Mouse (Mus musculus): ENCODE results near the gene Ntsr1. TPM values are rescaled to one million over a fixed set of nuclear protein-coding genes. Genes with fewer than 3 reads are reported as not detected.

The Ntsr1 gene
- polyA plus RNA-seq, 1 experiment = not detected

DNA sequence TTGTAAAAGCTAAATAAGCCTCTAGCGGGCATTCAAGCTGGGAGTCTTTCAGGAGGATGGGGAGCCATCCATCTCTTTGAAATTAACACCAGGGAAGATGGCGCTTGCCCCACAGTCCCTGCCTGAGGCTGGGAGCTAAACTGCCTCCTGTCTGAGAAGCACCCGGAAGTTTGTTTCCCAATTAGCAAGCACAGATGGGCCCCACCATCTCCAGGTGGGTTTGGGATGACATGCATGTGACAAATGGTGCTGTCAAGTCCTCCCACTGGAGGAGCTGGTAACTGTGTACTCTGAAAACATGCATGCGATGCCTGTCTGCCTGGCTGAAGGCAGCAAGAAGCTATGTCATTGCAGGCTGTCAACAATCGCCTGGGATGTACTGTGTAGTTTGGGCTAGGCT is 64.1 kb downstream of the Ntsr1 start:
- WGBS = 61% methylated on average over 5 of the region's 5 CpGs
- TF ChIP-seq POLR2A (IDR thresholded peaks at IDR 0.05; ENCODE audit: insufficient read depth, low read depth, low read length) = no peak
- TF ChIP-seq CTCF (IDR thresholded peaks at IDR 0.05; ENCODE audit: insufficient read depth, low read depth, low read length) = no peak
- Histone ChIP-seq H3K4me1 (ENCODE audit: control insufficient read depth, insufficient read depth, low read length) (no peaks in the 10 kb centered on the region), H3K4me3 (ENCODE audit: insufficient read depth, low read depth, low read length) (no peak overlapping the region), H3K27ac (ENCODE audit: insufficient read depth, low read depth, low read length) (no peak overlapping the region)

DNA sequence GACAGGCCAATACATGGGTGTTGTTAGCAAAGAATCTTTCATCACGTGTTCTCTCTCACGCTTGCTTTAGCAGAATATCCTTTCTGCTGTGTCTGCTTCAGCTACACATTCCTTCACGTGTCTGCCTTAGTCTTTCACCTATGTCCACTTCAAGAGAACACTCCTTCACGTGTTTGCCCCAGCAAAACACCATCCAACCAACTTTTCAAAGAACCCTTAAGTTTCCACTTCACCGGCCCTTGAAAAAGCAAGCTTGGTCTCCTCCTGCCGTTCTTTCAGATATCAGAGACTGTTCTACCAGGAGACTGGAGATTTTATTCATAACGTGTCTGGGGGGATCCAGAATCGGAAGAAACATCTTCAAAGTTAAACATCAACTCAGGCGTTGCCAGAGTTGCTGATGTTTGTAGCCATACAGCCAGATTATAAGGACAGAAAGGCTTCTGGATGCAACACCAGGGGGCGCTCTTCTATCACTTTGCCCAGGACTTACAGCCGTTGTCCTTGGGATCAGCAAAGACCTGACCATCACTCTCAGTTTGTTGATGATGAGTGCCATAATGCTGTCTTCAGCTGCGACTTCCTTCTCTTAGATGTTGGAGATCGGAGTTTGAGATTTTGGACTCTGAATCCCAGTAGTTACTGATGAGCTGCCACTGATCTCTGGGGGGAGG is 66.6 kb downstream of the Ntsr1 start:
- Histone ChIP-seq H3K27ac (ENCODE audit: insufficient read depth, low read depth, low read length) (no peak overlapping the region), H3K4me3 (ENCODE audit: insufficient read depth, low read depth, low read length) (no peak overlapping the region), H3K4me1 (ENCODE audit: control insufficient read depth, insufficient read depth, low read length) (no peaks in the 10 kb centered on the region)
- WGBS = 38% methylated on average over 13 of the region's 13 CpGs
- TF ChIP-seq POLR2A (IDR thresholded peaks at IDR 0.05; ENCODE audit: insufficient read depth, low read depth, low read length) (no peak), CTCF (IDR thresholded peaks at IDR 0.05; ENCODE audit: insufficient read depth, low read depth, low read length) (peak; percentile 35; the same call in 1 of the 2 replicates)

DNA sequence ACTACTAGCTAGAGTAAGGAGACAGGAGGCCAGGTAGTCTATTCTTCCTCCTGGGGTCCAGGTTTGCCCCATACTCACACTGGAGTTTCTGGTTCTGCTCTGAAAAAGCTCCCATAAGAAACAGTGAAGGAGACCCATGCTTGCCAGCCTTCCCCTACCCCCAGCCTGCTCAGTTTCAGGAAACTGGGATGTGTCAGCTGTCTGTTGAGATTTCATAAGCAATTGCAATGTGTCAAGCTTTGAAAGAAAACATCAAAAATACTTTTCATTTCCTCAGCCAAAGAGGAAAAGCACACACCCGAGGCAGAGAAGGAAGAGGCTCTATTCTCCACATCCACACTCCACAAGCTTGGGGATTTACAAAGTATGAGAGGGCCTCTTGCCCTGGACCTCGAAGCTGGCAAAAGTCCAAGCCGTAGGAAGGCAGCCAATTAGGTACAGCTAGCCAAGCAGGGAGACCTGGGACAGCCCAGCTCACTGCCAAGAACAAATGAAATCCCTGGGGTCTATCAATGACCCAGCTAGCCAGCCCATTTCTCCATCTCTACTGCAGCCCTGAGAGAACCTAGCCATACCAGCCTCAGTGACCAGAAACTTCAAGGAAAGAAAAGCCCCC is 69.4 kb downstream of the Ntsr1 start:
- Histone ChIP-seq H3K27ac (ENCODE audit: insufficient read depth, low read depth, low read length) (no peak overlapping the region), H3K4me1 (ENCODE audit: control insufficient read depth, insufficient read depth, low read length) (no peaks in the 10 kb centered on the region), H3K4me3 (ENCODE audit: insufficient read depth, low read depth, low read length) (no peak overlapping the region)
- TF ChIP-seq POLR2A (IDR thresholded peaks at IDR 0.05; ENCODE audit: insufficient read depth, low read depth, low read length) (no peak), CTCF (IDR thresholded peaks at IDR 0.05; ENCODE audit: insufficient read depth, low read depth, low read length) (no peak)
- 23% methylated on average over 3 of the region's 3 CpGs for WGBS

DNA sequence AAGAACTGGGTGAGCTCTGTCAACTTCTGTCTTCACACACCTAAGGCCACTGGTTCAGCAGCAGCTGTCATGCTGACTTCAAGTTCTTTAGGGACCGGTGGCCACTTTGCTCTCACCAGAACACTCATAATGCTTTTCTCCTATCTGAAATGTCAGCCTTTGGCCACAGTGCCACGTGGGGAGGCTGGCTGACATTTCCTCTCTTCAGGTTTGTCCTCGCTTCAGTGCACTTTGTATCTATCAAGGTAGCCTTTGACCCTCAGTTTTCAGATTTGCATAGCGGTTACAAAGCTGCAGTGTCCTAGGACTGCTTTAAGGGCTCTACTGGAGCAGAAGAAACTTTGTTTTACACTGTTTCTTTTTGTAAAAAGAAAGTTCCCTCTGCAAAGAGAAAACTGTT is 76.7 kb downstream of the Ntsr1 start:
- H3K4me1 ChIP-seq (ENCODE audit: control insufficient read depth, insufficient read depth, low read length) = no peaks in the 10 kb centered on the region
- TF ChIP-seq POLR2A (IDR thresholded peaks at IDR 0.05; ENCODE audit: insufficient read depth, low read depth, low read length) = no peak
- no peak for TF ChIP-seq CTCF (IDR thresholded peaks at IDR 0.05; ENCODE audit: insufficient read depth, low read depth, low read length)
- H3K4me3 ChIP-seq (ENCODE audit: insufficient read depth, low read depth, low read length) = no peak overlapping the region
- WGBS = 55% methylated on average over 4 of the region's 4 CpGs
- H3K27ac ChIP-seq (ENCODE audit: insufficient read depth, low read depth, low read length) = no peak overlapping the region

DNA sequence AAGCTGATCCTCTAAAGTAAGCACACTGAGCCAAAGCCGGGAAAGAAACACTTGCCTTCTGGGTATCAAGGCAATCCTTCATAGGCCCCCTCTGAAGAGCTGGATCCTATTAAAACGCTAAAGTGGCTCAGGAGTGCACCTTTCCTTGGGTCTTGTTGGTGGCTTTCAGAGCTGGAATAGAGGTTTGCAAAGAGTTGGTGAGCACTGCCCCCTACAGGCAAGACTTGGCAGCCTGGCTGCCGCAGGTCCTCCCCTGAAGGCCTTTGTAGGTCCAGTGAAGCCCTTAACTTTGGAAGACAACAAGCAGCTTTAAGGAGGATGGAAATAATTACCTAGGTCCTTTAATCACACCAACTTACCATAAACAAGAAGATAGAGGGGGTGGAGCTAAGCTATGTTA is 78.9 kb downstream of the Ntsr1 start:
- Histone ChIP-seq H3K4me1 (ENCODE audit: control insufficient read depth, insufficient read depth, low read length) (peaks cover 6% of the 10 kb centered on the region), H3K27ac (ENCODE audit: insufficient read depth, low read depth, low read length) (no peak overlapping the region), H3K4me3 (ENCODE audit: insufficient read depth, low read depth, low read length) (no peak overlapping the region)
- WGBS = 6% methylated on average over 3 of the region's 3 CpGs
- TF ChIP-seq POLR2A (IDR thresholded peaks at IDR 0.05; ENCODE audit: insufficient read depth, low read depth, low read length) = no peak
- TF ChIP-seq CTCF (IDR thresholded peaks at IDR 0.05; ENCODE audit: insufficient read depth, low read depth, low read length) = peak; percentile 85

DNA sequence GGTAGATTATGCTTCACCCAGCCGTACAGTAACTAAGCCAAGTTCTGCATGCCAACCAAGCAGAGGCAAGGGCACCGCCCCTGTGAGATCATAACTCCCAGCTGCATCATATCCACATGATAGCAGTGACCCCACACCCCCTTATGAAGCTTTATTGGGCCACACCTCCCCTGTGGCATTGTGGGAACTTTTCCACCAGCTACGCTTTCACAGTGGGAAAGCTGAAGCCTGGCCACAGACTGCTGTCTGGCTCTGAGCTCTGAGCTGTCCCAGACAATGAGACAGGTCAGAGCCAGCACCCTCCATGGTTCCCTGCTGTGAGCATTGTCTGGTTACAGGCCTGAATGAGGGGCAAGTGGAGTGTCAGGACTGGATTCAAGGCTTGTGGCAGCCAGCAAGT is 81.2 kb downstream of the Ntsr1 start, which contains the start of gene Mrgbp:
Gene Mrgbp, plus strand, starts transcription at position 303 of the 400 bp plus-strand sequence.
- TF ChIP-seq POLR2A (IDR thresholded peaks at IDR 0.05; ENCODE audit: insufficient read depth, low read depth, low read length) = no peak
- TF ChIP-seq CTCF (IDR thresholded peaks at IDR 0.05; ENCODE audit: insufficient read depth, low read depth, low read length) = no peak
- H3K4me1 ChIP-seq (ENCODE audit: control insufficient read depth, insufficient read depth, low read length) = peaks cover 15% of the 10 kb centered on the region
- H3K4me3 ChIP-seq (ENCODE audit: insufficient read depth, low read depth, low read length) = no peak within 1 kb of the TSS
- H3K27ac ChIP-seq (ENCODE audit: insufficient read depth, low read depth, low read length) = no peak within 1 kb of the TSS
- 71% methylated on average over 3 of the region's 3 CpGs for WGBS

DNA sequence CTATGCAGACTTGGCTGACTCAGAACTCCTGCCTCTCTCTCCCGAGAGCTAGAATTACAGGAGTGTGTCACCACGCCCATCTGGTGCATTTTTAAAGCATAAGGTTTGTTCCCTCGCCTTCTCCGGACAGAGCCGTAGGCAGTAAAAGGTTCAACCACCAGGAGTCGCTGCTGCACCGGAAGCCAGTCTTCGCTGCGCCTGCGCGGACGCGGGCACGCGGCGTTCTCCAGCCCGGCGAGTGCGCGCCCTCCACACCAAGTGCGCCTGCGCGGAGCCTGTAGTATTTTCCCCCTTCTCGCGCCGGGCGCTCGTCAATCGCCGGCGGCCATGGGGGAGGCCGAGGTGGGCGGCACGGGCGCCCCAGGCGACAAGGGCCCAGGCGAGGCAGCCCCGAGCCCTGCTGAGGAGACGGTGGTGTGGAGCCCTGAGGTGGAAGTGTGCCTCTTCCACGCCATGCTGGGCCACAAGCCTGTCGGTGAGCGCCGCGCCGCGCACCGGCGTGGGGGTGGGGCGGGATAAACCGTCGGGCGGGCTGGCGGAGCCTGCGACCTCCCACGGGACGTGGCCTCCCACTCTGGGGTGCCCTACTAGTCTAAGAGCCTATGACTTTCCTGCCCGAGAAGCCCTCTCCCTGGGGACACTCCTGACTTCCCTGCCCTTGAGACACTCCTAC is 82.8 kb downstream of the Ntsr1 start:
- TF ChIP-seq CTCF (IDR thresholded peaks at IDR 0.05; ENCODE audit: insufficient read depth, low read depth, low read length) (peak; percentile 82), POLR2A (IDR thresholded peaks at IDR 0.05; ENCODE audit: insufficient read depth, low read depth, low read length) (peak; percentile 86; the same call in 1 of the 2 replicates)
- Histone ChIP-seq H3K4me1 (ENCODE audit: control insufficient read depth, insufficient read depth, low read length) (peaks cover 15% of the 10 kb centered on the region), H3K27ac (ENCODE audit: insufficient read depth, low read depth, low read length) (peak overlapping the region; percentile 43), H3K4me3 (ENCODE audit: insufficient read depth, low read depth, low read length) (peak overlapping the region; percentile 84)
- under 1% methylated on average over 57 of the region's 57 CpGs for WGBS

DNA sequence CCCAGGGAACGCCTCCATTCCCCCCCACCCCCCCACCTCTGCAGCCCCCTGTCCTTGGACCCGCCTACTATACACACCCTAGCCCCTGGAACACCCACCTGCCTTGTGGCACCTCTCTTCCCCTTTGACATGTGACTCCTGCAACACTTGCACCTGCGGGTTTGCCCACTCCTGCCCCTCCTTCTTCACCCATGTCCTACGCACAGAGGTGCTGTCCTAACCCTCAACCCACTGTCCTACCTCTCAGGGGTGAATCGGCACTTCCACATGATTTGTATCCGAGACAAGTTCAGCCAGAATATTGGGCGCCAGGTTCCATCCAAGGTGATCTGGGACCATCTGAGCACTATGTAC is 83.4 kb downstream of the Ntsr1 start:
- H3K4me3 ChIP-seq (ENCODE audit: insufficient read depth, low read depth, low read length) = peak overlapping the region; percentile 84
- WGBS = 16% methylated on average over 7 of the region's 7 CpGs
- peaks cover 15% of the 10 kb centered on the region for H3K4me1 ChIP-seq (ENCODE audit: control insufficient read depth, insufficient read depth, low read length)
- TF ChIP-seq CTCF (IDR thresholded peaks at IDR 0.05; ENCODE audit: insufficient read depth, low read depth, low read length) (no peak), POLR2A (IDR thresholded peaks at IDR 0.05; ENCODE audit: insufficient read depth, low read depth, low read length) (no peak)
- H3K27ac ChIP-seq (ENCODE audit: insufficient read depth, low read depth, low read length) = peak overlapping the region; percentile 43; the same call in 1 of the 2 replicates

DNA sequence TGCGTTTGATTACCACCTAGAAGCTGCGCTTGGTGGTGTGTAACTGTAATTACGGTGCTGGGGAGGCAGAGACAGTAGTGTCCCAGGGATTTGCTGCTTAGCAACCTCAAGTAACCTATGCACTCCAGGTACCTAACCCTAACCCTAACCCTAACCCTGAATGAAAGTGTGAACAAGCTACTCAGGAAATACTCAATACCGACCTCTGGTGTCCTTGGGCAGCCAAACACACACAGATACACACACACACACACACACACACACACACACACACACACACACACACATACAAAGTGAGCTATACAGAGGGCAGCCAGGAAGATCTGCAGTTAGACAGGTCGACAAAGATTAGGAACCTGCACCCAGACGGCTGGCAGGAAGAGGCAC is 89.0 kb downstream of the Ntsr1 start:
- H3K4me3 ChIP-seq (ENCODE audit: insufficient read depth, low read depth, low read length) = peak overlapping the region; percentile 93
- no peak overlapping the region for H3K27ac ChIP-seq (ENCODE audit: insufficient read depth, low read depth, low read length)
- 41% methylated on average over 6 of the region's 6 CpGs for WGBS

More for the DNA sequence above, 89.0 kb downstream of the Ntsr1 start:
- TF ChIP-seq CTCF (IDR thresholded peaks at IDR 0.05; ENCODE audit: insufficient read depth, low read depth, low read length) = no peak
- peaks cover 9% of the 10 kb centered on the region for H3K4me1 ChIP-seq (ENCODE audit: control insufficient read depth, insufficient read depth, low read length)
